Mouse (Mus musculus) granulocyte monocyte progenitor cell, adult 5-6 weeks (primary cell): ENCODE measurements at regions not wholly inside any gene's neighbourhood (a gene's known extent, or its start where the extent isn't known, plus 50 kb on each side); places are given as distances from the start of the nearest gene placed in this dataset.

Experiments
- ATAC-seq: replicated peaks from 2 replicates; pipeline ENCODE4 v1.8.0; 2016; ENCODE audit warnings: mild to moderate bottlenecking, moderate TSS enrichment, inconsistent platforms; ENCODE audit not compliant: poor library complexity, severe bottlenecking

DNA sequence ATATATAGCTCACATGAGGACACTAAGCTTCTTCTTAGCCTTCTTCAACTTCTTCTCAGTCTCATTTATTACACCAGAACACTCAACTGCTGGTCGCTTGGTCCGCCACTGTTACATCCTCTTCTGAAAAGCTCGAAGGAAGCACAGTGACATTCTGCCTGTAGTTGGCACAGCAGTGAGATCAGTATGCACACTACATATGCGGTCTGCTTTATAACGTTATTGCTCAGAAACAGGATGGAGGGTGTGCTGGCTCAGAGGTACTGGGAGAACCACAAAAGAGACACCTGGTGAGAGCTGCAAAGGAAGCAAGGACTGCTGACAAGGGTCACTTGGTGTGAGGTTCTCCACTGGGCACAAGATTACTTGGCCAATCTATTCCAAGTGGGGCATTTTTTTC, 179.5 kb downstream of the Ets1 start:
- ATAC-seq: no peak

DNA sequence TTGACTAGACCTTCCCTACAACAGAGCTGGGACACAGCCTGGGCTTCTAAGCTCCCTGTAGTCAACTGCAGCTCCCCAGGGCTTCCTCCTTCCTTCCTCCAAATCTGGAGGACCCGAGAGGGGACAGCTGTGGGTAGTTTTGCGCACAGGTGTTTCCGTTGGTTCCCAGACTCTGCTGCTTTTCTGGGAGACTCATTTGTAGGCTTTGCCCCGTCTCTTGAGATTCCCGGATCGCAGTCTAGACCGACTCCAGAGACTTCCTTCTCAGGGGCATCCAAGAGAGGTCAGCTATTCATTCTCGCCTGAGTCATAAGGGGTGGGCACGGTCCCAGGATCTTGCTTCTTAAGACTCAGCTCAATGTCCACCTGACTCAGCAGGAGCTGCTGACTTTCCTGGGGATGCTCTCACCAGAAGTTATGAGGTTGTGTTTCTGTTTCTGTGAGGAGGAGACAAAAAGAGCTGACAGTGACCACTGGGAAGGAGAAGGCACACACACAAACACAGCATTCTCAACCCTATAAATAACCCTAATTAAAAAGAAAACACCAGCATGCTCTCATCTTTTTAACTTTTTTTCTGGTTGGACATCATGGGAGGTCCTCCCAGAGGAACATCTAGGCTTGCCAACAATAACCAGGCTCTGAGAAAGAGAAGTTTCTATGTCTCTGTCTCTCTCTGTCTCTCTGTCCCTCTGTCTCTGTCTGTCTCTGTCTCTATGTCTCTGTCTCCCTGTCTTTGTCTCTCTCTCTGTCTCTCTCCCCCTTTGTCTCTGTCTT, 180.8 kb downstream of the Ets1 start:
- no peak for ATAC-seq

DNA sequence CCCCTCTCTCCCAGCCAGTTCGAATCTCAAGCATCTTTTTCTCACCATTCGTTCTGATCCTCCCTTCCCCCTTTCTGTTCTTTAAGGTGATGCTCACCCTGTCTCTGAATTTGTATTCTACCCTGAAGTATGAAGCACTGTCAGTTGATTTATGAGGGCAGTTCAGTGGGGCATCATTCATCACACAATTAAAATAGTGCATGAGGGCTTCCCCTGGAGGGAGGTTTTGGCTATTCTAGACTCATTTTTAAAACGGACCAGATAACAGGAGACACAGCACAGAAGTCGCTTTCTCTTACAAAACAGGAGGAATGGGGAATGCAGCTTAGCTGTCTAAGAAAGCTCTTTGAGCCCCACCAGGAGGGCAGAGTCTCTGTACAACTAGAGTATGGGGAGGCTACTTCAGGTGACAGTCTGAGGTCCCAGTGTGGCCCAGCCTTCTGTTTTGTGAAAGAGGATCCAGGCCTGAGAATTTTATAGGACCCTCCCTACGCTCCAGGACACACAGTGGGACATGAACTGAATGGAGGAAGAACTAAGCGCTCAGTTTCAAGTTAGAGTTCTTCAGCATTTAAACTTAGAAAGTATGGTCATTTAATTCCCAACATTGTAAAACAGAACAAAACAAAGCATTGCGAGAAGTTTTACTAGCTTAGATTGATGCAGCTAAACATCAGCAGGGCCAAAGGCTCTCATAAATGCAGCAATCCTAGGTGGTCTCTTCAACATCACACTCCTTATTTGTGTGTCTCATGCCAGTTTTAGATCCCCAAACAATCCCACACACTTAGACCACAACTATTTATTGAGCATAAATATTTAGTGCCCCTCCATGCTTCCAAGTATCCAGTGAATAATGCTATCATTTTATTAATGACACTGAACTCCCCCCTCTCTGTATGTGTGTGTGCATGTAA, 181.7 kb downstream of the Ets1 start:
- no peak for ATAC-seq

DNA sequence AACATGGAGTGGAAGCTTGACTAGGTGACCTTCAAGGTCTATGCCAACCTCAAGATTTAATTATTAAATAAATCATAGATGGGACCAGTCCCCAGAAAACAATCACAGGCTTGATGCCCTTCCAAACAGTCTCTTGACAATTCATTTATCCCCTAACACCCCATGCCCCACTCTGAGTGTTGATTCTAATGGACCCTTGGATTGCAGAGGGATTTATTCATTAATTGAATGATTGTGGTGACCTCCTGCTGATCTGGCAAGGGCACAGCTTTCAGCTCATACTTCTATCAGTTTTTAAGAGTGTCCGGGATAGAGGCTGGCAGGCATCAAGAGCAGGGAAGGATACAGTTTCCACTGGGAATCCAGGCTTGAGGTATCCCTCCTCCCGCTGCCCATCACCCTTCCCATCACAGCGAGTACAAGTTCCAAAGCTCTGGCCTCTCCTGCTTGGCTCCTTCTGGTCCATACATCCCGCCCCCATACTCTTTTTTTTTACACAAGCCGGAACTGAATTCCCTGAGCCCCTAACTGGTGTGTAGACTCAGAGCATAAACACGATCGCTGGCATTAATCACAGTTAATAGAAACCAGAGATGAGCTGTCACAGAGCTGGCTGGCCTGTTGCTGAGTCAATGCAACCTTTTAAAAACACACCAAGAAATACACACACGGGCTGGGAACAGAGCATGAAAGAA, 187.6 kb downstream of the Ets1 start:
- no peak for ATAC-seq

DNA sequence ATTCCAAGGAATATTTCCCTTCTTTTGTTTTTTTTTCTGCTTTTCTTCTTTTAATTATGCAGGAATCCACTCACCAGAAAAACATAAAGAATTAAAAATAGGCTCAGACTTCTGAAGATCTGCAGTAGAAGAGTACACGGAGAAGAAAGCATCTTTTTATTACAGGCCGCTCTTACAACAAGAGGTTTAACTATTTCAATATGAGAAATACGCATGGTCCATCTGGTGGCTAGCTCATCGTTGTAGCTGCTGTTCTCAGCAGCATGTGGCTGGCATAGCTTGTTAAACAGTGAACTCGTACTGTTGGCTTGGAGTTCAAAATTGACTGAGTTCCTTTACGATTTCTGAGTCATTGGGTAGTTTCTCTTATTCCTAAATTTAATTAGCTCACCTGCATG, 188.1 kb downstream of the Ets1 start:
- ATAC-seq: no peak

DNA sequence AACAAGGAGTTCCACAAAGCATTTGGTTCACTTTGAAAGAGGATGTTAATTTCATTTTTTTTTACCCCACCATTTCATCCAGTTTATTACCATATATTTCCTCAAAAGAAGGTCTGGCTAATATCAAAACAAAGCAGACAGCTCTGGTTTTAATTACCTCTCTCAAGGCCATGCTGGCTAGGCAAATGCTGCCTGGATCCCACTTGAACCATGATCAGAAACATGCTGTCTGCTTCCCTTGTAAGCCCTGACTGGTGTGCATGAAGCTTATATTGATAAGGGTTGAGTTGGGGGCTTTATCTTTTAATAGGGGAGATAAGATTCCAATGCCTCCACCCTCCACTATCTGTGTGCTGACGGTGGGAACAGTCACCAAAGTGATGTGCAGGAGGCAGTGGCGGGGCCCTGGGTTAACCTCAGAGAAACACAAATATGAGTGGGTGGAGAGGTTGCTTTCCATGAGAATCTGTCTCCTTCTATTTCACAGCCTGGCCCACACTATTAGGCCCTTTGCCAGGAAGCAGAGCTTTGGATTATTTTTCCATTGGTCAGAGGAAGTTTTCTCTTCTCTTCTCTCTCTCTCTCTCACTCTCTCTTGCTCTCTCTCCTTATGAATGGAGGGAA, 194.4 kb downstream of the Ets1 start:
- no peak for ATAC-seq

DNA sequence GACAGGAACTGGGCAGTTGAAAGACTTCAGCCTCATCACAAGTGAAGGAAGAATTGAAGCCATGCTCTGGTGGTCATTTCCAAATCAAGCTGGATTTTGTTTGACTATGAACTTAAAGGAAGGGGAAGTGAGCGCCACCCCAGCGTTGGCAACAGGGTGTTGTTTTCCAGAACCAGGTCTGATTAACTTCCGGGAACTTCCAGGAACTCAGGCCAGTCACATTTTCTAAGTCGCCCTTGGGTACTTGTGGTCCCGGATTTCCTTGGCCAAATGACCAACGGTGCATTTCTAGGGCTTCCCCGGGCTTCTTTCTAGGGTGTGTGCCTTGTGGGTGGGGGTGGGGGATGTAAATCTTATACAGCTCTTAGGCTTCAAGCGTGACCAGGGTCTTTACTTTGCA, 197.4 kb downstream of the Ets1 start:
- ATAC-seq: no peak

DNA sequence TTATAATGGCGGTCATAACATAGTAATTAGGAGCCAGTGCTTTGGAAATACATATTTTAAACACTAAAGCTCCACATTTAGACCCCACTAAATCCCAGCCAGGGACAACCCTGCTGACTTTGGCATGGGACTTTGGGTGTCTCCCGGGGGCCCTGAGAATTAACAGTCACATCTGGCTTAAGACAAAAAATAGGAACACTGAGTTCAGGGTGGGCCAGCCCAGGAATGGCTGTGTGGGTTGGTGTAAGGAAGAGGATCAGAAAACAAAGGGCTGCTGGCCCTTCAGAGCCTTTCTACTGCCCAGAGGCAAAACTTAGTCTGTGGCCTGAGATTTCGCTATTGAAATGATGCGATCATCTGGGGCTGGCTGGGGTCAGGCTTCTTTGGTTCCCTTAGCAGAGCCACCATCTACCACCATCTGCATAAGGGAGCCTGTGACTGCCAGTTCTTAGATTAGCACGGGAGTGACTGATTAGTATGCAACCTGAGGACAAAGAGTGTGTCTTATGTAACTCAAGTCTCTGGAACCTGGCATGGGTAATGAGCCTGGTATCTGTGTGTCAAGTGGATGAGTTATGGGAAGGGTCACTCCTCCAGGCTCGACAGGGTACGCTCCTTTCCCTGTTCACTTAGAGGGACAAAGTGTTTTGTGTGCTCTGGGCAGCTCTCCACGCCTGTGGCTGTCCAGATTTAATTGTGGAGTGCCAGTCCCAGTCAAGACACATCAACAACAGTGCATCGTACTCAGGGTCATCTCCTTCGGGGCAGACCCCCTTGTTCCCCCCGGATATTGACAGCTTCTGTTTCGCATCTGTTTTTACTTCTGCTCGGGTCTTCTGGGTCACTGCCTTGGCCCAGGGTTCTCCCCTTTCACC, 199.0 kb downstream of the Ets1 start:
- no peak for ATAC-seq

DNA sequence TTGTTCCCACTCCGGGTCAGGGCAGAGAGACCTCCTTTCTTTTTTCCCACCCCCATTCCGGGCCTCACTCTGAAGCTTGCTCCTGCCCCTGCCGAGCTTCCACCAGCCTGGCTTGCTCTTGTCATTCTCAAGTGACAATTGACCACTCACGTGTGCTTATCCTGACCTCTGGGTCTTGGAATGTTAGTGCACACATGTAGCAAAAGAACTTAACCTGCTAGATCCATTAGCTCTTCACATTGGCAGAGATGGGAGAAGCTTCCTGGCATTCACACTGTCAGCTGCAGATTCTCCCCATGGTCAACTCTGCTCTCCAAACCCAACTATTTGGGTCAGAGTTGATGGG, 199.6 kb downstream of the Ets1 start:
- ATAC-seq: no peak

DNA sequence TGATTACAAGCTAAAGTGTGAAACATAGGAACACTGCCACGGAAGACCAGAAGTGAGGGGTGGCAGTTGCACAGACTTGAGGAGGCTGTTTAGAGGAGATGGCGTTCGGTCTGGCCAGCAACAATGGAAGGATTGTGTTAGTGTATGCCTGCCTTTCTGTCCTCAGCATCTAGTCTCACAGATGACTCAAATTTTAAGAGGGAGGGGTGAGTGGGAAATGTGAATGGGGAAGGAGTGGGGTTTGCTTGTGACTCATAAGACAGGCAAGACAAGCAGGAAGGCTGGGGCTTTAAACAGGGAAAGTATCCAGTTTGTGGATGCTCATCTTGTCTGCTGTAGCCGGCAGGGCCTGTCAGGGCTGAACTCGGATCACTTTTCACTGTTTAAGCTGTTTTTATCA, 200.3 kb downstream of the Ets1 start:
- ATAC-seq: no peak

DNA sequence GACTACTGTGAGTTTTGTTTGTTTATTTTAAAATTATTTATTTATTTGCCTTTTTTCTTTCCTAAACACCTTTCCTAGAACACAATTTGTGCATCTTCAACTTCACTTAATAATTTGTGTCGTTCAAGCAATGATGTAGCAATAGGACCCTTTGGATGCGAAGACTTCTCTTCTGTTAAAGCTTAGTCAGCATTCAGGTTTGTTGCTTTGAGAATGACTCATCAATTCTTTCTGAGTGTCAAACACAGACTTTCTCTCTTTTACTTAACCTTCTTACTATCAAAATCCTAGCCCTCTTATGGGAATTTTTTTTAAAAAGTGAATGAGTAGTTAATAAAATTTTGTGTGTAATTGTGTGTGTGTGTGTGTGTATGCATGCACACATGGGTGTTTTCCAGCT, 211.3 kb downstream of the Ets1 start:
- no peak for ATAC-seq

DNA sequence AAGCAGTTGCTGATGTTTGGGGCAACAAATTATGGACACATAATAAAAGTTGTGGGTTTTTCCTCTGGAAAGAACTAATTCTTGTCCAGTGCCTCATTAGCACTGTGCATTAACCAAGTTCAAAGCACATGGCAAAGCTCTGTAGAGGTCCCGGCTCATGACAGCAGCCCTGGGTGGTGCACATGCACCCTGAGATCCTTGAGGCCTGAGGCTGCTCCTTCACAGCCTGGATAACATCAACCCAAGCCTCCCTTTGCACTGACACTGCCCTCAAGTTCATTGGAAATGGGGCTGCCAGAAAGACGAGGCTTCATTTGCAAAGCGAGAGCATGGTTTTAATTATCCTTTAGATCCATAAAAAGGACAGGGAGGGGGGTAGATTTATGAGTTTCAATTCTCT, 216.3 kb downstream of the Ets1 start:
- no peak for ATAC-seq

DNA sequence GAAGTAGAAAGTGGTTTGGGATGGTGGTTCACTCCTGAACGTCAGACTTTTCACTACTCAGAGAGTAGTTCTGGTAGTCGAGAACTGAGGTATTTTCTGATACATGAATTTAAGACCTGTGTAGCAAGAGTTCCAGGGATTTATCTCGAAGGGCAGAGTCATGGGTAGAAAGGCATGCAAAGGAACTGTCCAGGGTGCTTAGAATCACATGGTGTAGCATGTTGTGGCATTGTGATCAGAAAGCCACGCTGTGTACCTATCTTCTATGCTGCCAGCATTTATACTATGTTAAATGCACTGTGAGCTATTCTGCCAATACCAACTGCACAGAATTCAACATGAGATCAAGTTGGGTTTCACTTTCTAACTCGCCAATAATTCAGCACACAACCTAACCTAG, 227.3 kb downstream of the Ets1 start:
- ATAC-seq: no peak

DNA sequence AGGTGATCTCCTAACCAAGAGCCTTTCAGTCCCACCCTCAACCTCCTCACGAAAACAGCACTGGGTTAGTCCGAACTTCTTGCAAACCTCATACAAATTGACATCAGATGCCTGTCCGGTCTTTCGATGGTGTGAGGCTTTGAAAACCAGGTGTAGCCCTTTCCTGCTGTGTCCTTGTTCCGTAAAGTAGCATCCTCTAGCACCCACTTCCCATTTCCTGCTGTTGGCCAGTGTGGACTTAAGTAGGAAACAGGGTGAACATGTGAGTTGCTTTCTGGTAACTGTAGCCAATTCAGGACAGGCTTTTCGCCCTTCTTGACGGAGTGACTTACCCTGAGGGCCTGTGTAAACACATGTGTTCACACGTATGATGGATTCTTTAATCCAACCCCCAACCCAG, 232.9 kb downstream of the Ets1 start:
- ATAC-seq: no peak

DNA sequence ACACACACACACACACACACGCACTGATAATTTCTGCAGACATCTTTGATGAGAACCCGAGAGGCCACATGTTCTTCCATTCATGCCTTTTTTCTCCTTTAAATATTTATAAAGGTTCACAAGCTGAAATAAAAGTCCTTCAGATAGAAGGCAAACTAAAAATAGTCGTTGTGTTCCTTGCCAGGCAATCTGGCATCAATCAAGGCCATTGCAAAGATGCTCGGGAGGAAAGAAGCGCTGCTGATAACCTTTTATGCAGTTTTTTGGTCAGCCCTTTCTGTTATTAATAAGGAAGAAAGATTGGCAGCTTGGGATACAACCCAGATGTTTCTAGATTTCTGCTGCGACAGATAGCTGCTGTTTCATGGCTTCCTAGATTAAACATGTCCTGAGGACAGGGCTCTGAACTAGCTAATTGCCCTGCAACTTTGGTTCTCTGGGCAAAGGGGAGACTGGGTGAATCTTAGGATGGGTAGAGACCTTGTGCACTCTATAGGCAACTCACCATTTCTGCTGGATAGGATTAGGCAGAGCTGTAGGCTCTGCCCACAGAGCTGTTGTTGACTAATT, 238.4 kb downstream of the Ets1 start:
- ATAC-seq: no peak

DNA sequence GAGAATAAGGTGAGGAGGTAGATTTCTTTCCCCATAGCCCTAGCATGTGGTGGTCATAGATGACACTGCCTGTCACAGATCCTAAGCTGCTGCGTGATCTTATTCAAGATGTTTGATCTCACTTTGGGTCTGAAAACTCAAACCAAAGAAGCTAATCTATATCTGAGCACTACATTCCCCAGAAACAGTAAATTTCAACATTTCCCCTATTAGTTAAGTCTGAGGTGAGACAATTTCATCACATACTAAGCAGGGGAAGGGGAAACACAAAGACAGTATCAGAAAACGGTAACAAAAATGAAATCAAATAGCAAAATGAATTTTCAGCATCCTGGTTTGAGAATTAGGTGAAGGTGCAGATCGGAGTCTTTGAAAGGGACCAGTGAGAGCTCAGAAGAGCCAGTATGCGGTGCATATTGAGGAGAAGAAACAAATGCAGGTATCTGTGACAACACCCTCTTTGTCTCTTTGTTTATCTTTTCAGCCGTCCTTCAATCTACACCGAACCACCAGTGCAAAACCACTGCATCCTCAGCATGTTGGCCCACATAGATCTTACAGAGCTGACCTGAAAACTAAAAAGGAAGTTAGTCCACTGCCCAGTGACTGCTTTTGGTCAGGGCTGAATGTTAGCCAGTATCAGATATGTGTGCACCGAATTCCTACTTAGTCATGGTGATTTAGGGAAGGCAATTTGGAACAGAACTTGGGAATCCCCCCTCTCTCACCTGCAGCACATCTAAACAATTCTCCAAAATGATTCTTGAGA, 247.0 kb downstream of the Ets1 start:
- ATAC-seq: peak; percentile 53

DNA sequence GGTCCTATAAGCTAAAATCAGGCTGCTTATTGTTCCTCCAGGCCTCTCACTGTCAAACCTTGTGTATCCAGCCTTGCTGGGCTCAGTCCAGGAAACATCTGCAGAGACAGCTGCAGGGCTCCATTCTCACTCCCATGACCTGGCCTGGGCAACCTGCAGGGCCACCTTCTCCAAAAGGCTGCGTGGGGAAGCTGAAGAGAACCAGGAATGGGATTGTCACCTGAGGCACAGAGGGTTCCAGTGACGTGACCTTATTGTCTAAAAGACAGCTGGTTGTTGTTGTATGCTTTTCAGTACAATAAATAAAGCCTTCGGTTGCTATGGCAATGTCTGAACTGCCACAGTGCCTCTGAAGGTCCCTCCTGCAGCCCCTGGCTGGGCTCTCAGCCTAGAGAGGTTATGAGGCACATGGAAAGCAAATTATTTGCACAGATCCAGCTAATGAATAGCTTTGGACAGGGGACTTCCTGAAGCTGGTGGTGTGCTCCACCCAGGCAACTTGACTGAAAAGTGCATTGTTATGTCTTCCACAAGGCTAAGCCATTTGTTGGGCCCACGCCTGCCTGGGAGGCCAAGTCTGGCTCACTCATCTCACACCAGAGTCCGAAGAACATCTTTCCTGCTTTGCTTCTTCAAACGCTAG, 250.1 kb downstream of the Ets1 start:
- no peak for ATAC-seq

DNA sequence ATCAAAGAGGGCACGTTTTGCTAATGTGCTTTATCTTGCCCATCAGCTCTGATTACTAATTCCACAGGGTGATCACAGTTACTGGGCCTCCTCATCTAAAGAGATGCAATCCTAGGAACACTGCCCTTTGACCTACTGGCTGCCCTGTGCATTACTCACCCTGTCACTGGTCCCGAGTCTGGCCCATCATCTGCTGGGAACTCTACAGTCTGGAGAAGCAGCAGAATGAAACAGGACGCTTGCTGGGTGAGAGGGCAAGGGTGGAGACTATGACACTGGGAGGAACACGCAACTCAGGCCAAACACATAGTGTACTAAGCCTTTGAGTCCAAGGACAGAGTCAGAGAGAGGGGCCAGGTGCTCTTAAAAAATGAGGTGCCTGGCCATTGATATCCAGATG, 263.8 kb downstream of the Ets1 start:
- ATAC-seq: no peak
